Mouse (Mus musculus) kidney, postnatal 0 days (tissue): ENCODE measurements around the gene Parvg. TPM values are rescaled to one million over a fixed set of nuclear protein-coding genes. Genes with fewer than 3 reads are reported as not detected.
A peak's percentile ranks its signal among the peaks of the same experiment; 100 is the strongest.

Experiments
- ATAC-seq: fragments of 200-750 bp; cut with Nextera tagmentation; replicated peaks from 2 replicates; pipeline ENCODE4 v1.8.0; 2017; ENCODE audit warnings: low read depth, moderate number of reproducible peaks, moderate TSS enrichment, moderate library complexity; ENCODE audit not compliant: low FRiP score
- DNase-seq: peaks from one replicate; pipeline ENCODE4 v3.0.0-alpha.2; 2016; ENCODE audit warnings: low spot score
- H3K27ac ChIP-seq: fragments of 300-500 bp; sonication (generic); 2 replicates; pipeline ENCODE4 v1.5.1; 2014; ENCODE audit warnings: mild to moderate bottlenecking
- H3K27me3 ChIP-seq: fragments of 300-500 bp; sonication (generic); 2 replicates; pipeline ENCODE4 v1.6.1; 2014; ENCODE audit warnings: low read length, mixed read lengths; ENCODE audit not compliant: insufficient read depth
- H3K36me3 ChIP-seq: fragments of 300-500 bp; sonication (generic); 2 replicates; pipeline ENCODE4 v1.6.1; 2014; ENCODE audit warnings: low read length, mixed read lengths; ENCODE audit not compliant: insufficient read depth
- H3K4me1 ChIP-seq: fragments of 300-500 bp; sonication (generic); replicated peaks from 2 replicates; pipeline ENCODE4 v1.6.1; 2014; ENCODE audit warnings: antibody characterized with exemption, low read length, mixed read lengths; ENCODE audit not compliant: insufficient read depth
- H3K4me2 ChIP-seq: fragments of 300-500 bp; sonication (generic); 2 replicates; pipeline ENCODE4 v1.6.1; 2014; ENCODE audit warnings: mild to moderate bottlenecking, low read length, moderate library complexity, mixed read lengths
- H3K4me3 ChIP-seq: fragments of 300-500 bp; sonication (generic); replicated peaks from 2 replicates; pipeline ENCODE4 v1.5.1; 2014; ENCODE audit warnings: low read depth, low read length
- H3K9ac ChIP-seq: fragments of 300-500 bp; sonication (generic); 2 replicates; pipeline ENCODE4 v1.6.1; 2014; ENCODE audit warnings: low read depth, low read length
- H3K9me3 ChIP-seq: fragments of 300-500 bp; sonication (generic); replicated peaks from 2 replicates; pipeline ENCODE4 v1.6.1; 2016; ENCODE audit warnings: low read length, inconsistent platforms, mixed read lengths
- CTCF ChIP-seq: IDR thresholded peaks from 2 replicates; pipeline ENCODE4 v1.5.1; 2016; ENCODE audit warnings: antibody characterized with exemption, low read depth, mild to moderate bottlenecking, moderate library complexity
- WGBS: fragments of 180-500 bp; shearing (Covaris S2); extraction: QIAGEN DNeasy Blood & Tissue Kit; methylation state at CpG from one replicate; pipeline ENCODE4 v1.1.7; 2014; 5-methylcytosine and 5-hydroxymethylcytosine counted together
- polyA plus RNA-seq: library from polyadenylated mRNA; unstranded; fragments of >200 nt; fragmentation: Nextera tagmentation; extraction: Ambion mirVana; gene quantifications from 2 replicates; pipeline ENCODE4 v1.2.1, GENCODE M21; 2015

Gene Parvg
- polyA plus RNA-seq, 1 experiment from 2014 or later, result 1.4 TPM

DNA sequence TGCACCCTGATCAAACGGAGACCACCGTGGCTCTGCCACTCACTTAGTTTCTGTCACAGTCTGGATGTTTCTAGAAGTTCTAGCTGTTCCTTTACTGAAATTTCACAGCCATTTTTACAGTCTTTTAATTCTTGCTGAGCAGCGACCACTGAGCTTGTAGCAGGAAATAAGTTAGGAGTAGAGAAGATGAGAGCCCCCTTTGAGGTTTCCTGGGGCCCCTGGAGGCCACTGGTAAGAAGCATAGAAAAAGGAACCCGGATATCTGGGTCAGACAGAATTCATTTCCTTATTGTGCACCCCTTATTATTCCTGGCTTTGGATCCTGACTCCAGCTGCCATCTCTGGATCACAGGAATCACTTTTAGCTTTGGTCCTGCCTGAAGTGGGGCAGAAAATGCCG, 31.3 kb downstream of the Parvg start:
- no peaks in the 10 kb centered on the region for H3K27me3 ChIP-seq

DNA sequence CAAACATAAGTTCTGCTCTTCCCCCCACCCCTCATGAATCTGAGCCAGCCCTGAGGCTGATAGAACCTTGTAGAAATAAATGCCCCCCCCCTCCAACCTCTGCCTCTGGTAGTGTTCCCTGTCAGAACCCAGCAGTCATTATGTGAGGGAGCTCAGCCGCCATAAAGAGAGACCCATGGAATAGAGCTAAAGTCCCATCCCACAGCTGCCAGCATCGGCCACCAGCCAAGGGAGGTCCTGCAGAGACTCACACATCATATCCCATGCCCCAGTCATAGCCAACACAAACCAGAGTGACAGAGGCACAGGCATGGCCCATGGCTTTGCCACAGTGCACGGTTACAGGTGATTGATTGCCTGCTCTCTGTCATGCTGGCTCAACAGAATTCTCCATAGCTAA, 40.9 kb downstream of the Parvg start:
- no peaks in the 10 kb centered on the region; the same call in 1 of the 2 replicates for H3K9me3 ChIP-seq
- no peak overlapping the region for H3K9ac ChIP-seq
- no peak overlapping the region for H3K4me3 ChIP-seq
- no peaks in the 10 kb centered on the region for H3K4me1 ChIP-seq
- H3K36me3 ChIP-seq, result no peaks in the 10 kb centered on the region
- no peak for DNase-seq
- no peak for TF ChIP-seq CTCF
- H3K27ac ChIP-seq, result no peak overlapping the region
- no peaks in the 10 kb centered on the region for H3K27me3 ChIP-seq
- H3K4me2 ChIP-seq, result no peak overlapping the region
- ATAC-seq, result no peak
- WGBS, result 69% methylated on average over 3 of the region's 3 CpGs

More for the DNA sequence above, 31.3 kb downstream of the Parvg start:
- H3K9ac ChIP-seq, result no peak overlapping the region
- H3K4me2 ChIP-seq, result no peak overlapping the region
- no peak overlapping the region for H3K4me3 ChIP-seq
- ATAC-seq (no peak), DNase-seq (no peak)
- no peaks in the 10 kb centered on the region for H3K36me3 ChIP-seq
- H3K27ac ChIP-seq, result no peak overlapping the region
- H3K4me1 ChIP-seq, result 0 out of 2 replicates have a peak, but pooled peaks cover 3% of the 10 kb centered on the region
- no peak for TF ChIP-seq CTCF
- WGBS, result 70% methylated on average over 5 of the region's 5 CpGs
- no peaks in the 10 kb centered on the region for H3K9me3 ChIP-seq

DNA sequence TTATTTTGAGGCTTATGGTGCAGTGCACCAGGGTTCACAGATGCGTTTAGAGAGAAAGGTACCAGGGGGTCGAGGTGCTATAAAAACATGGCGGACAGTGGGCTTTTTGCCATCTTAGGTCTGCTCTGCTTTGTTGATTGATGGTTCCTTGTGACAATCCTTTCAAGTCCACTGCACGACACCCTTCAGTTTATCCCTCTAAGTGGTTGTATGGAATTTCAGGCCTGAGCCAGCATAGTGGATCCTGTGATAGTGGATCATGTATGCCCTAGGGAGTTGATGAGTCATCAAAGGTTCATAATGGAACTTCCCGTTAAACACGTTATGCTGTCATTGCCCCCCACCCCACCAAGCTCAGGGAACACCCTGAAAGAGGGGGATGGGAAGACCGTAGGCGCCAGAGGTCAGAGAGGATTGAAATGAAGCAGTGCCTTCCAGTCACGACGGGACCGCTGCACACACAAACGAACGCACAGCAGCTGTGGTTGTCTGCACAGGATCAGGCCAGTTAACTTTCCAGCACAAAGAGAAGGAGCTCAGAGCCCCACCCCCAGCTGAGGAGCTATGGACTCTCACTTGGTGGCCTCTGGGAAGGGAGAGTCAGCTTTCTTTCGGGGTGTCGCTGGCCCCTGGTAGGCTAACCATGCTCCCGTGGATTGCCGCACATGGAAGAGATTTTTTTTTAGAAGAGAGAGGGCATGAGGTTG, 42.0 kb downstream of the Parvg start:
- TF ChIP-seq CTCF, result no peak
- Histone ChIP-seq H3K27ac (no peak overlapping the region), H3K9me3 (no peaks in the 10 kb centered on the region; the same call in 1 of the 2 replicates), H3K4me2 (no peak overlapping the region), H3K4me1 (no peaks in the 10 kb centered on the region), H3K36me3 (no peaks in the 10 kb centered on the region), H3K4me3 (no peak overlapping the region), H3K27me3 (no peaks in the 10 kb centered on the region), H3K9ac (no peak overlapping the region)
- peak; percentile 42 for DNase-seq
- WGBS, result 32% methylated on average over 17 of the region's 17 CpGs
- no peak for ATAC-seq

DNA sequence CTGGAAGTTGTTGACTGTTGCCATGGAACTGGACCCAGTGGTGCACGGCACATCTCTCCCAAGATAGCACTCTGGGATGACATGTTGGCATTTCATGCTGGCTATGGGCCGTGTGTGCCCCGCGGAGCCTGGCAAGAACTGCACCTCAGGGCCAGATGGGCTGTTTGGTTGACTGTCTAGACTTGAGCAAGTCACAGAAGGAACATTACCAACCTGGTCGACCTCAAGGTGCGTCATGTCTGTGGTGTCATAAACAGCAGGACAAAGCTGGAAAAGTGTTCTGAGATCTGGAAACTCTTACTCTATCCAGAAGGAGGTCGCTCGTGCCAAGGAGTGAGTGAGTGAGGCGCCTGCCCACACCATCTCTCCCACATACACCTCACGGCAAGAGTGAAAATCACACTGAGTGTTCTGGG, 42.8 kb downstream of the Parvg start:
- WGBS, result 79% methylated on average over 10 of the region's 10 CpGs
- Histone ChIP-seq H3K27me3 (no peaks in the 10 kb centered on the region), H3K9ac (no peak overlapping the region), H3K4me1 (no peaks in the 10 kb centered on the region), H3K4me3 (no peak overlapping the region), H3K36me3 (no peaks in the 10 kb centered on the region), H3K9me3 (no peaks in the 10 kb centered on the region; the same call in 1 of the 2 replicates), H3K27ac (no peak overlapping the region), H3K4me2 (no peak overlapping the region)
- TF ChIP-seq CTCF, result no peak
- DNase-seq (no peak), ATAC-seq (no peak)

DNA sequence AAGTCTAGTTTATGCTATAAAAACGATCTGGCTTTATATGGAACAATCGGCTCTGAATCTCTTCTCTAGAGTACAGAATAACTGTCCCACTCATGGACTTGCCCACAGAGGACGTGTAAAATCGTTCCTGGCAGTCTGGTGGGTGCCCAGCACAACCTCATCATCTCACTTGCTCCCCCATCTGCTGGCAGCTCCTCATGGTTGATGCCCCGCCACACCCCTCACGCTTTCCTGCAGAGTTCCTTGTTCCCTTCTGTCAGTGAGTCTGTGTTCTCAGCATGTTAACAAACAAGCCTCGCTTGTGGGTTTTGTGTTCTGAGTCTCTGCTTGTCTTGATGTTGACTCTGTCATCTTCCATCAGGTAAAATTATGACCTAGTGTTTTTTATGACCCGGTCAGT, 43.6 kb downstream of the Parvg start:
- H3K4me3 ChIP-seq, result no peak overlapping the region
- no peaks in the 10 kb centered on the region for H3K27me3 ChIP-seq
- H3K4me2 ChIP-seq, result no peak overlapping the region
- H3K36me3 ChIP-seq, result no peaks in the 10 kb centered on the region
- no peaks in the 10 kb centered on the region for H3K9me3 ChIP-seq
- WGBS, result 81% methylated on average over 8 of the region's 8 CpGs
- no peak for TF ChIP-seq CTCF
- no peak overlapping the region for H3K27ac ChIP-seq
- H3K4me1 ChIP-seq, result no peaks in the 10 kb centered on the region
- DNase-seq (no peak), ATAC-seq (no peak)
- H3K9ac ChIP-seq, result no peak overlapping the region

DNA sequence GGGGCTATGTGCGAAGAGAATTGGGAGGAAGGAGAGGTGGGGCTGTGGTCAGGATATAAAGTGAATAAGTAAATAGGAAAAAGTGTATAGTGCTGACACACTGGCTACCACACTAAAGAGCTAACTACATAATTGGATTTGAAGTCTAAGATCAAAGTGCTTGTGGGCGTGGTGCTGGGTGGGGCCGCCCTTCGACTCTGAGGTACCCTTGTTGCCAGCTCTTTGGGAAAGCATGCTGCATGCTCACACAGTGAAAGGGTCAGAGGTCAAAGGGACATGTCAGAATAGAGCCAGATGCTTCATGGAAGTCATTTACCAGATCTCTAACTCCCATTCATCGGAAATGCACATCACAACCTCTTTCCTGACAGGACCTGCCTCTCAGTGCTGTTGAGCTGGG, 49.0 kb downstream of the Parvg start:
- Histone ChIP-seq H3K36me3 (no peaks in the 10 kb centered on the region), H3K9me3 (no peaks in the 10 kb centered on the region), H3K9ac (no peak overlapping the region), H3K27ac (no peak overlapping the region), H3K4me3 (no peak overlapping the region), H3K4me1 (no peaks in the 10 kb centered on the region), H3K4me2 (no peak overlapping the region), H3K27me3 (no peaks in the 10 kb centered on the region)
- DNase-seq (no peak), ATAC-seq (no peak)
- TF ChIP-seq CTCF, result no peak
- WGBS, result 60% methylated on average over 5 of the region's 5 CpGs

DNA sequence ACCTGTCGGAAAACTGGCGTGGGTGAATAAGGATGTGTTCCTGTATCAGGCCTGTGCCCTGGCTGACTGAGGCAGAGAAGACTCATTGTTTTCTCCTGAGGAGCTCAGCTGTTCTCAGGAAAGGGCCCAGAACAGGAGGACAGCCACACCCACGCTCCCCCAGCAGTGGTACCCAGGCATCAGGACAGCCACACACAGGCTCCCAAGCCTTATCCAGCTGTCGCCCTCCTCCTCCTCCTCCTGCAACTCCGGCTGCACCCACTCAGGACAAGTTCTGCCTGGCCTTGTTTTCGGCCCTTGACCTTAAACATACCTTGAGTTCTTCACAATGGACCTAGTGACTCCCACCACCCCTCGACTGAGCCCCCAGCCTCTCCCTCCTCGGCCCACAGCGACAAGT, 54.9 kb downstream of the Parvg start:
- WGBS, result 76% methylated on average over 9 of the region's 9 CpGs
- H3K9ac ChIP-seq, result no peak overlapping the region
- ATAC-seq, result no peak
- no peak for DNase-seq
- no peaks in the 10 kb centered on the region for H3K27me3 ChIP-seq
- no peak overlapping the region for H3K27ac ChIP-seq
- no peaks in the 10 kb centered on the region for H3K36me3 ChIP-seq
- H3K9me3 ChIP-seq, result no peaks in the 10 kb centered on the region
- H3K4me1 ChIP-seq, result no peaks in the 10 kb centered on the region; the same call in none of the 2 replicates
- no peak overlapping the region for H3K4me3 ChIP-seq
- no peak overlapping the region for H3K4me2 ChIP-seq
- no peak for TF ChIP-seq CTCF
